Mouse (Mus musculus): ENCODE results near the gene Aspg.

The Aspg gene

DNA sequence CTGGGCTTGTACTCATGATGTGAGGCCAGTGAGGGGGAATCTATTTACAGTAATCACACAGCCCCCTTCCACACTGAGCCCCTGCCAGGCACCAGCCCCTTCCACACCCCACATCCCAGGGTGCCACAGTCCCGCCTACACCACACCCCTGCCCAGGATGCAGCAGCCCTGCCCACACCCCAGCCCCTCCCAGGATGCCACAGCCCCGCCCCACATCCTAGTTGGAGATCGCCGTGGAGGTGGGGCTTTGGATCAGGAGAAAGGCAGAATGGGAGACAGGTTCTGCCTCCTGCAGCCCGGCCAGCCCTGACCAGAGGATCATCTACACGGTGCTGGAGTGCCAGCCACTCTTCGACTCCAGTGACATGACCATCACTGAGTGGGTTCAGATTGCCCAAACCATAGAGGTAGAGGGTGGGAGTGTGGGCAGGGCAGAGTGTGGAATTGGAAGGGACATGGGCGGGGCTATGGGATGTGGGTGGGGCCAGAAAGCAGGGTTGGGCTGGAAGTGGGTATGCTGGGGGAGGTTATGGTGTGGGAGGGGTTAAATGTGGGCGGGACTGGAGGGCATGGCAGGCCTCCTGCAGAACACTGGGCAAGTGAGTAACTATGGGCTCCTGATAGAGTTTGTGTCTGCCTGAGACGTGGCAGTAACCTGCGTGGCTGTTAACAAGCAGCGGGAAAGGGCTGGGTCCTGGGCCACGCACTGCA, 6.4 kb downstream of the Aspg start:
- peak; percentile 74 for DNase-seq (ENCODE audit: low read depth, low spot score)

DNA sequence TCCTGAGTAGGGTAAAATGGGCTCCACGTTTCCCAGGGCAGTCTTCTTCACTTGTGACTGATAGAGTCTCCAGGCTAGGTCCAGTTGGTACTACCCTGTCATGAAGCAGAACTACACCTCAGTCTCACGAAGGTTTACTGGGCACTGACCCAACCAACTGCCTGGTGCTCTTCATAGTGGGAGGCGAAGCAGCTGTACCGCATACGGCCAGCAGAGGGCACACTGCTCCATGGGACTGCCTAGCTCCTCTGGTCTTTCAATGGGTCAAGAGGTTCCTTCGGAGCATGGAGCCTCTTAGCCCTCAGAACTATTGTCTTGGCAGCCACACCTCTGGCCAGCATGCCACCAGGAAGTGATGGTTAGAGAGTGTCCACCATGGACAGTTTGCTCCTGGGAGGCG, 7.2 kb downstream of the Aspg start:
- DNase-seq (ENCODE audit: low read depth, low spot score): peak; percentile 70

DNA sequence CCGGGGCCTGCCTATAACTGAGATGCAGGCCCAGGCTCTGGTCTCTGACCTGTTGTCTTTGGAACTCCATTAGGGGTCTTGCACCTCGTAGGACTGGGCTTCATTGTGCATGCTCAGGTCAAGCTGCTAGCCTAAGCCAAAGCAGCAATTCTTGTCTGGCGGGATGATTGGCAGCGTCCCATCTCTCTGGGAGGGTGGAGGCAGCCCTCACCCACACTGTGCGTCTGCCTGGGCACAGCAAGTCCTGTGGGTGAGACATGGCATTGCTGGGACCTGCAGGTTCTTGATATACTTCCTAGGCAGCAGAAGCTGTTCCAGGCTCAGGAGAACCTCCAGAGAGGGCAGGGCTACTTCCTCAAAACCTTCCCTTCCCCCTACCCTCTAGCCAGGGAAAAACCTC, 10.5 kb downstream of the Aspg start:
- no peak for DNase-seq (ENCODE audit: low read depth, low spot score)

DNA sequence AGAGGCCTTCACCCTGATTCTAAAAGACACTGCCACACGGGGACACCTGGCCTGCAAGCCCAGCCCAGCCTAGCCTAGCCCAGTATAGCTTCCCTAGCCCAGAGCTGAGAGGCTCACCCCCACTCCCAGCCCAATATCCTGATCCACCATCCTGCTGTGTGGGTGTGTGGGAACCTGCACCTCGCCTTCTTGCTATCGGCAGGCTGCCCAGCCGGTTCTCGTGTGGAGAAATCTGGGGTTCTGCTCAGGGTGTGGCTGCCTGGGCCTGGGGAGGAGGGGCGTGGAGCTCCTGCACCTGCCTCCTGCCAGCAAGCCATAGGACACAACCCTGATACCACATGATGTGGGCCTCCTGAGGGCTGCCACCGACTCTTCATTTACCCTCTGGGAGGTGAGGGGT, 11.2 kb downstream of the Aspg start:
- no peak for DNase-seq (ENCODE audit: low read depth, low spot score)

DNA sequence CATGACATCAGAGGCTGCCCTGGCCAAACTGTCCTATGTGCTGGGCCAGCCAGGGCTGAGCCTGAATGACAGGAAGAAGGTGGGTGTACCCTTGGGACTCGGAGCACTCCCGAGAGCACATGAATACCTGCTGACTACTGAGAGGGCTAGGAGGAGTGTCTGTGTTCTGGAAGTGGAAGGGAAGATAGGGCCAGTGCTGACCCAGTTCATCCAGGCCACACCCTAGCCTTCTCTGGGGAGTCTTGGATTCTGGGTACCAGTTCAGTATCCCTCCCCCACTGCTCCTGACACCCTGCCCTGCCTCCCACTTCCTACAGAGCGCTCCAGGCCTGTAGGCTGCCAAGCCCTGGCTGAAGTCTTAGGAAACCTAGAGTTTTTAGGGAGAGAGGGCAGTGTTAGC, 14.7 kb downstream of the Aspg start:
- no peak for DNase-seq (ENCODE audit: low read depth, low spot score)

DNA sequence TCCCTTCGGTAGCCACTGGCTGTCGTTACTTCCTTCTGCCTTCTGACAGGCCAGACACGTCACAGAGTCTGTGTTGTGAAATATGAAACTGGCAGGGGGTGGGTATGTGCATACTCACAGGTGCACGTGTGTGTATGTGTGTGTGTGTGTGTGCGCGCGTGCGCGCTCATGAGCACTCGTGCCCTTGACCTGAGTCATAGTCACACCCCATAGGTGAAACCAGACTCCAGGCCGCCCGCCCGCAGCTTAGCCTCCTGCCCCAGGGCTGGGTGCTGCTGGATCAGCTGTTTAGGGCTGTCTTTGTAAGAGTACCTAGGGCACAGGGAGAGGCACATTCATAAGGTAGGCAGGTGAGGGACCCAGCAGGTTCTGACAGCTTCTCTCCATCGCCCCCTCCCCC, 19.4 kb downstream of the Aspg start:
- no peak for DNase-seq (ENCODE audit: low read depth, low spot score)

DNA sequence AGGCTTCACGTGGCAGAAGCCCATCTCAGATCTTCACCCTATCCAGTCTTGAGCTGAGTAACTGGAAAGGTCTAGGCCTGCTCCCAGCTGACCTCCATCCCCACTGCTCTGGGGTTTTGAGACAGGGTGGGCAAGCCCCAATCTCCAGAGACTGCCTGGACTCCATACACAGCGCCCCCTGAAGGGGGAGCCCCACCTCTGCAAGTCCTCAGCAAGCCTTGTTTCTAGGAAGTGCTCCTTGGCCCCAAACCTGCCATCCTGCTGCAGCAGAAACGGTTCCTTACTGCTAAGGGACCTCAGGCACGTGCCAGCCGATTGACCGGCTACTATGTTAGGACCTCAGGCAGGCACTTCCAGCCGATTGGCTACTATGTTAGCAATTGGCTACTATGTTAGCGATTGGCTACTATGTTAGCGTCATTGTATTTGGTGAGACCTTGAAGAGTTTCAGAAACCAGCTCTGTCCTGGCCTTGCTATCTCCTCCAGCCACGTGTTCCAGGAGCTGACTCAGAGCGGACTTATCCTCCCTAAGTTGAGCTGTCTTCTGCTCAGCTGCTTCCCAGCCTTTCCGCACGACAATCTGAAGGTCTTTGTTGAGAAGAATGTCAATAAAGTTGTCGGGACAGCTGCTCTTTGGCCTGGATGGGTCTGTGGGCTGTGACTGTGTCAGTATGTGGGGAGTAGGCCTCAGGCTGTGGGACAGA, 20.6 kb downstream of the Aspg start:
- no peak for DNase-seq (ENCODE audit: low read depth, low spot score)

DNA sequence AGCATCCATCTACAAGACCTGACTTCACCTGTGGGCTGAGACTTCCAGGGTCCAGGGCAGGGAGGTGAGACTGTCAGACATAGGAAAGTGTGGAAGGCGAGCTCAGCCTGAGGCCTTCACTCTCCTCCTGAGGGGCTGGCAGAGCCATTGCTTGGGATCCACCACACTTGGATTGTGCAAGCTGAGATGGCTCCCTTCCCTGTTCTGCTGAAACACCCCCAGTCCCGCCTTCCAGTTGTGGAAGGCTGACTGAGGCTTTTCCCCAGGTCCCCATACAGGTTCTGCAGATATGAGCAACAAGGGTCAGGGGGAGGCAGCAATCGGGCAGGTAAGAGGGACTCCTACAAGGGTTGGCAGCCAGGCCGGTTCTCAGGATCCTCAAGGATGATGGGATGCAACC, 22.0 kb downstream of the Aspg start:
- DNase-seq (ENCODE audit: low read depth, low spot score): no peak

DNA sequence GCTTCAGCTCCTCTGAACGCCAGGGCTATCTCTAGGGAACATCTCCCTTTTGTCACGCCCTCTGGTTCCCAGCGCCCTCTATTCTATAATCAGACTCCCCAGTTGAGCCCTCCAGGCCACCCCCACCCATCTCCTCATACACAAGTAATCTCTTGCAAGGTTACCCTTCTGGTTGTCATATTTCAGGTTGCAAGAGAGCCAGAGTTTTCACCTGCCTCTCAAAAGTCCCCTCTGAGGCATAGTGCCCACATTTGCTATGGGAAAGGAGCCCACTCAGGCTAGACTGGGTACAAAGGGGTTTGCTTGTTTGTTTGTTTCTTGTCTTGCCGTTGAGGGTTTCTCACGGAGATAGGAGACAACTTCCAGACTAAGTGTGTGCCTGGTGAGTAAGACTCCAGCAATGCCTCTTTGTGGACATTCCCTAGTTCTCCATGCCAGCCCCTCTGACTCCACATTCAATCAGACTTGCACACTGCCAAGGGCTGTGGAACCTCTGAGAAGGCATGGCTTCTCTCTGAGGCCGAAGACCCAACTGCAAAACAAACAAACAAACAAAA, 22.9 kb downstream of the Aspg start:
- DNase-seq (ENCODE audit: low read depth, low spot score): no peak

DNA sequence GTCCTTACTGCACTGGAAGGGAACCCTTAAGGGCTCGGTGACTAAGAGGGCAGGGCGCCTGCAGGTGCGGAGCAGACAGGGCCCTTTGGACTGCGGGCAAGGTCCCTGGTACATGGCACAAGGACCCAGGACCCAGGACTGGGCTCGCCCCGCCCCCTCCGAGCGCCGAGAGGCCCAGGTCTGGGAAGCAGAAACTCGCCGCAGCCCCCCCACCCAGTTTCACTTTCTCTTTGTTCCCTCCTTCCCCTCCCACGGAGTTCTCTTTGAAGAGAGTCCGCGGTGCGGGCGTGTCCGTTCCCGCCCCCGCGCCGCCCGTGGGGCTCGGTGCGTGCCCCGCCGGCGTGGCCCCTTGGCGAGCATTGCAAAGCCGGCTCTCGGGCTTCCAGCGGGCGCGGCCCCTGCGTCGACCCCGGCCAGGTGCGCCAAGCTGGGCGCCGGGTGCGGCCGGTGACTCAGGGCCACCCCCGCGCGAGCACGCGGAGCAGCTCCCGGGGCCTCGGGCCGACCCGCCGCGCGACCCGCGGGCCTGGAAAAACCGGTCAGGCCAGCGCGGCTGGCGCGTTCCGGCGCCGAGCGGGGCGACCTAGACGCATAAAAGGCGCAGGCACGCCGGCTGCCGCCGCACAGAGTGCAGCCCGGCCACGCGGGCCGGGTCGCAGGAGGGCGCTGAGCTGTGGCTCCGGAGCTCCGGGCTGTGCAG, 23.8 kb downstream of the Aspg start:
- DNase-seq (ENCODE audit: low read depth, low spot score): no peak

DNA sequence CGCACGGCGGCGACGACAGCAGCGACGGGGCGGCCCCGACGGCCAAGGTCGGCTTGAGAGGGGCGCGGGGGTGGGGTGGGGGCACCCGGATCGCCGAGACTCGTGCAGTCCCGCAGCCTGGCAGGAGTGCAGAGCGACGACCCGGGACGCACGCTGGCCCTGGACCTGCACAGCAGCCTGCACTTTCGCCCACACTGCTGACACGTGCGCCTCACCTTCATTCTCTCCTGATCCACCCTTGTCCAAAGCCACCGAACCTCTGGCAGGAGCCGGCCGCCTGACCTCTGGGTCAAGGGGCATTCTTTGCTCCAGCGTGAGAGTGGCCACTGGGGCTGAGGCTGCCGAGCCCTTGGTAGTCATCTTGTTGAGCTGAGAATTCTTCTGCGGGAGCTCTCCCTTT, 24.5 kb downstream of the Aspg start:
- DNase-seq (ENCODE audit: low read depth, low spot score): no peak

DNA sequence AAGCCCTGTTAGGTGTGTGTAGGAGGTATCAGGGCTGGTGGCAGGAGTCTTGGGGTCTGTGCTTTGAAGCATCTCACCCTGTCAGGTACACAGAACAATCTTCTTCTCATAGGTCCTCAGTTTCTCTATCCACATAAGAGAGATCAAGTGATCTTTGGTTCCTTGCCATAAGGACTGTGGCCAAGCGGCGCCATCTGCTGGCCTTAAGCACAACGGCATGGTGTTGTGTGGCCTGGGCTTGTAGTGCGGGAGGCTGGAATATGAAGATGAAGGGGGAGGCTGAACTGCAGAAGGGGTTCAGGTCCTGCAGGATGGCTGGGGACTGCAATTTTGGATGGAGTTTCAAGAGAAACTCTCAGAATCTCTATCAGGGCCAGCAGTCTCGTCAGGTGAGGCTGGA, 33.8 kb downstream of the Aspg start:
- peak; percentile 65 for DNase-seq (ENCODE audit: low read depth, low spot score)

DNA sequence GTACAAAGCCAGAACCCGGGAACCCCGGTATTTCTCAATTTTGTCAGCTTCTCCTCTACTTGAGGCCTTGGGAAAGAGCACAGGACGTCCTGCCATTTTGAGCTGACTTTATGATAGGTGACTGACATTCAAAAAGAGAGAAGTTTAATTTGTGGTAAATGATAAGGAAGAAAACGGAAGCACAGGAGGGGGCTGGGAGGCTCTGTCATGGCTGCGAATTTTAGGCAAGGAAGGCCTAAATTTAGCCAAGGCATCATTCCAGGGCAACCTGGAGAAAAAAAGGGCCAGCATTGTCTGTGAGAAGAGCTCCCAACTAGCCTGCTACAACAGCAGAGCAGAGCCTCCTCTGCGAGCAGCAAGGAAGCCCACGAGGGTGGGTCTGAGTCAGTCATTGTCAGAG, 34.3 kb downstream of the Aspg start:
- no peak for DNase-seq (ENCODE audit: low read depth, low spot score)

DNA sequence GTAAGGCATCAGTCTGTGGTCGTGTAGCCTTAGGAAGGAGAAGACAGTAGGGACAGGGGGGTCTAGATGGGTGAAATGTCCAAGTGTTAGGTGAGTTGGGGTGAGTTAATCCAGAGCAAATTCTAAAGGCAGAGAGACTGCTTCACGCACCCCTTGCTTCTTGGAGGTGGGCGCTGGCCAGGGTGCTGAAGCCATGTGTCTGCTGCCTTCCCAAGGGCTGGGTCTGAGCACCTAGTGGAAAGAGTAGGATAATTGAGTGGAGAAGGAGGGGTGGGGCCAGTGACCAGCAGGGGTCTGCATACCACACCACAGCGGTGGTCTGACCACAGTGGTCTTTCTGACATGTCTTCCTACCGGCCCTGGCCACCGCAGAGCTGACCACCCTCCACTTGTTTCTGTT, 34.8 kb downstream of the Aspg start:
- DNase-seq (ENCODE audit: low read depth, low spot score): peak; percentile 71

DNA sequence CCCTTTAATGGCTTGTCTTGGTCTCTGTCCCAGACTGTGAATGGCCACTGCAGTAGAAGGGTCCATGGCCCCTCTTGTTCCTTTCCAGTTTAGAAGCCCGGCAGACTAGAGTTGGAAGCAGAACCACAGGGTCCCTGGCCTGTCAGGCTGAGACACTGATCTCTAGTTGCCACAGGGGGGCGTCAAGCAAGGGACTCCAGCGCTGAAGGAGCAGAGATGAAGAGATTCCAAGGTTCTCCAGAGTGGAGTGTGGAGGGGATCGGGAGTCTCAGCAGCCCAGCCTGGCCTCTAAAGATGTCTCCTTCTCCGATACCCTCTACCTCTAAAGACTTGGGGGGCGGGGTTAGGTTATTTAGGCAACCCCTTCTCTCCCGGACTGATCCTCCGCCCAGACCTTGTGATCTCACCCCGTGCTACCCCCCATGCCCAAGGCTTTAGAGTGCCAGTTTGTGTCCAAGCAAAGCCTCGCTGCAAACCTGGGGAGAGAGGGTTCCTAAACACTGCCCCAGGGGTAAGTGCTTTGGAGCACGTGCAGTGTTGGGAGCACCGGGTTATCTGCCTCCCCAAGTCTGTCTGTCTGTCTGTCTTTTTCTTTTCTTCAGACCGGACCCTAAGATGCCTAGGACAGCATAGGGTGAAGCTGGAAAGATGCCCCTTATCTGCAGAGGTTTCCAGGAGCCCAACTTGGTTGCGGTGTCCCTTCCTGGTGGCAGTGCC, 36.8 kb downstream of the Aspg start:
- peak; percentile 77 for DNase-seq (ENCODE audit: low read depth, low spot score)

DNA sequence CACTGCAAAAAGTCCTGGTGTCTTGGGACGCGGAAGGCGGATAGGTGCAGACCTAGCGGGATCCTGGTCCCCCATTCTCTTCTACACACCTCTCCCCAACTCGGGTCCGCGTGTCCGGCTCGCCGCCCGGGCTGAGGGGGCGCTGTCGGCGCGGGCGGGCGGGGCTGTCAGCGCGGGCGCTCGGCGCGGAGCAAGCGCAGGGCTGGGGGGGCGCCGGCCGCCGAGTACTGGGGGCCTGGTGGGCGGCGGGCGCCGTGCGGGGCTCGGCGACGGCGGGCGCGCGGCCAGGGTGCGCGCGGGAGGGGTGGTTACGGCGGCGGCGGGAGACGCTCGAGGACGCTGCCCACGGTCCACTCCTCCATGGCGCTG, 37.3 kb downstream of the Aspg start:
- DNase-seq (ENCODE audit: low read depth, low spot score): no peak

DNA sequence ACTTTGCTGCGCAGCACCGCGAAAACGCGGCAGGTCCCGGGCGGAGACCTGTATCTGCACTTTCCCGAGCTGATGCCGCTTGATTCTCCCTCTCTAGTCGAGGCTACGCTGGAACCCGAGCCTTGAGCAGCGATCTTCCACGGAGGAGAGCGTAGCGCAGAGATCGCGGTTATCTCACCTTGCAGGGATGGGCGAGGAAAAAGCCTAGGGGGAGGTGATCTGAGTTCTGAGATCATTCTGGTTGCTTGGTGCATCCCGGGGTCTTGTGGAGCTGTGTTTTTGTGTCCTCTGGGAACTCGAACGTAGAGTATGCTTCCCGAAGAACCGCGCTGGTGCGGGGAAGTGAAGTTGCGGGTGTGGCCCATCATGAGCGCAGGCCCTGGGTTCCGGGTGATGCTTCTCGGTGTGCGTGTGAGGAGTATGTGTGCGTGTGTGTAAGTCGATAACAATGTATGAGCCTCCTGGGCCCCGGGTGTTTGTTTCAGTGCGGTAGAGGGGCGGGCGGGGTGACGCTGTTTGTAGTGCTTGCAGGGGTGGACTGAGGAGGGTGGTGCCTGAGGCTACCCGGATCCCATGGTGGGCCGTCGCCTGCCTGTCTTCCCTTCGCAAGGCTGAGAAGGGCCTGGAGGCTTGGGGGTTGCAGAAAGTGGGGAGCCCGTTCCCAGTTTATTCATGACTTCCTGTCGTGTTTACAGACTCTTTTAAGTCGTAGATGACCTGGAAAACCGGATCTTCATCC, 38.1 kb downstream of the Aspg start:
- DNase-seq (ENCODE audit: low read depth, low spot score): peak; percentile 31

DNA sequence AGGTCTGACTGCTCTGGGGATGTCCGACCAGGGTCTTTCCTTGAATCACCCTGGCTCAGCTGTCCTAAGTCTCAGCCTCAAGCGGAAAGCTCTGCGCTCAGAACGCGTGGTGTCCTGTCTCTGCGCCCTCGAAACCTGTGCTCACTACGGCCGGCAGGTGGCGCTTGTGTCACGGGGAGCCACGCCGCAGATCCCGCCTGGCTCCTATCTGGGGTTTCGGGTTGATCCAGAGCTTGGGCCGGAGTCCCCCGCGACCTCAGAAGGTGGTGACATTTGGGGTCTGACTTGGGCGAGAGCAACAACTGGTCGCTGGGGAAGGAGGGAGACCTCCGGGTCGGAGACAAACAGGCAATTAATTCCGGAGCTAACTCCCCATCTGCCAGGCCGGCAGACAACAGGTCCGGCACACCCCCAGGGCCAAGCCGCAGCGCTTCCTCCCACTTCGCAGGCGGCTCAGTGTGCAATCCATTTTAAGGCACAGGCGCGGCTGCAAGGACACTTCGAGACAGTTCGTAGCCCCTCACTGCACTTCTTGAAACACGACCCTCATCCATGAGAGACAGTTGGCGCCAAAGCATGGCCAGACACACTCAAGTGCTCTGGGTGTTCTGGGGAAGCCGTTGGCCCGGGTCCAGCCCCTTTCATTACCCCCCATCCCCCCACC, 38.9 kb downstream of the Aspg start:
- peak; percentile 86 for DNase-seq (ENCODE audit: low read depth, low spot score)

DNA sequence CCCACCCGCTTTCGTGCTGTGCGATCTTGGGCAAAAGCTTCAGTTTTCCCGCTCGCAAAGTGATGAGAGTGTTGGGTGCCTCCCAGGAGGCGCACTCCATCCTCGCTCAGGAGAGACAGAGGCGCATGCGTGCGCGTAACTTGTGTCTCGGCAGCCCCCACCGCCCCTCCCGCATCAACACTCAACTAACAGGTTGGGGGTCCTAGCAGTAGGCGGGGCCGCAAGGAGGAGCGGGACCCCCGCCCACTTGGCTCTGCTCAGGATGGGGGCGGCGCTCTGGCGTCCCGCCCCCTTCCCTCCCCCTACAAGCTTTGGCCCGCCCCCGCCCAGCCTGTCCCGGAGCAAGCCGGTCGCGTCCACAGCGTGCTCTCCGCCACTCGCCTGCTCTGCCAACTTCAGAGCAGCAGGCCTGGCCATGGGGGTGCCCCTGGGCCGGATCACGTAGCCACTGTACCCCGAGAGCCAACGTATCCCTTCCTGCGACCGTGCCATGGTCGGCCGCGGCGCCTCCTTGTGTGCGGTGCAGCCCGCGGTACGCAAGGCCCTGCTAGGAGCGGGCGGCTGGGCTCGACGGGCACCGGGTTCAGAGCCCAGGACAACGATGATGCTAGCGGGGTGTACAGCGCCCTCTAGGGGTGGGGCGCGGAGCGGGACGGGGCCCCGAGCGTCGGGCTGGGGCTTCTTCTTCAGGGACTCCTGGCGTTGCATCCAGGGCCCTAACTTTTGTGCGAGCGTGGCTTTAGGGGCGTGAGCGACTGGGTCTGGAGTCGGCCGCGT, 39.6 kb downstream of the Aspg start, which contains the start of gene Kif26a:
Kif26a (plus strand) TSS at position 334 of the 777 bp plus-strand sequence.
- DNase-seq (ENCODE audit: low read depth, low spot score): peak; percentile 86

DNA sequence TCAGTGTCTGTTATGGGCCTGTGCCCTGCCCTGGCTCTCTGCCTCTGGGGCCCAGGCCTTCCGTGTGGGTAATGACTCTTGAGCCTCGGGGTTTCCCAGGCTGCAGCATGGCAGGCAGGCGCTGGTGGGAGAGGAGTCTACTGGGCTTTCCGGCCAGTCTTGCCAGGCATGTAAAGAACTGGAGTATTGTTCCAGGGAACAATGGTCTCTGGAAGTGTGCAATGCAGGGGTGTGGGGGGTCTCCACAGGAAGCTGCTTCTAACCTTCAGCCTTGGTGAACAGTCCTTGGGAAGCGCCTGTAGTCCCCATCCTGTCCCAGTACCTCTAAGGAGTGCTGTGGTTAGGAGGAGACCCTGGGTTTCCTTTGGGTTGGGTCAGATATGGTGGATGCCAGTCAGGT, 40.9 kb downstream of the Aspg start:
- DNase-seq (ENCODE audit: low read depth, low spot score): no peak

Measured in ES-CJ7 (cell line).